32 mouse cellular contexts compared by ENCODE assay signal in the genomic region with DNA sequence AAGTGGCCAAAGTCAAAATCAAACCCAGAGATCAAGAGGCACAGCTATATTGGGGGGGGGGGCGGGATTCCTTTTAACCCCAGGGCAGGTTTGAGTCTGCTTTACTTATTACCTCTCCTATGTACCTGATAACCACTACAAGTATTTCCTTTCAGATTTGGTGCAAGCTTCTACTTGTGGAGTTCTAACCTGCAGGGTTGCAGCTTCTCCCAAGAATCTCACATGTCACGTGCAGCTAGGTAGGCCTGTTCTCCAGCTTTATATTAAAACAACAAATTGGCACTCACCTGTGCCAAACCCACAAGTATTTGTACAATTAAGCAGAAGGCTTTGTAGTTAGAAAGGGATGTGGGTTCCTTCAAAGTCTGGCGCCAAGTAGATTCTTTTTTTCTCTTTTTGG.
"Had no signal": no experiment of that assay in that cellular context is flagged by ENCODE, and none has a peak within 500 bp of the region (broad histone marks: within the 10 kb centered on the region; RNA-seq: fewer than 3 reads in every experiment).

No protein-coding gene starts in this region.

- H3K9ac ChIP-seq: heart, embryonic 12.5 days; heart, embryonic 13.5 days; heart, embryonic 15.5 days; hindbrain, embryonic 12.5 days; hindbrain, embryonic 13.5 days; hindbrain, embryonic 14.5 days; hindbrain, embryonic 15.5 days; intestine, embryonic 15.5 days; kidney, embryonic 15.5 days had no signal

- DNase-seq: heart, postnatal 14 days; heart, postnatal 4 days; kidney, adult 11 months; kidney, adult 18-20 months; kidney, adult 2 months; kidney, adult 8-10 months; kidney, adult 9 months; kidney, postnatal 10 days; kidney, postnatal 14 days; kidney, postnatal 25 days; kidney, postnatal 36 days; kidney, postnatal 4 days; layer of hippocampus, adult 9-11 months; layer of hippocampus, postnatal 36 days had no signal

- H3K4me3 ChIP-seq: heart, embryonic 12.5 days; heart, embryonic 13.5 days; heart, embryonic 15.5 days; hindbrain, embryonic 10.5 days; hindbrain, embryonic 12.5 days; hindbrain, embryonic 13.5 days; hindbrain, embryonic 15.5 days; intestine, embryonic 15.5 days; kidney, embryonic 15.5 days; layer of hippocampus, adult 2 months; left cerebral cortex, adult 2 months had no signal

- H3K27ac ChIP-seq: heart, embryonic 13.5 days; heart, embryonic 15.5 days; hindbrain, embryonic 10.5 days; hindbrain, embryonic 12.5 days; hindbrain, embryonic 13.5 days; hindbrain, embryonic 14.5 days; hindbrain, embryonic 15.5 days; hindbrain, postnatal 0 days; intestine, embryonic 15.5 days; kidney, embryonic 15.5 days; kidney, postnatal 0 days; layer of hippocampus, adult 2 months; left cerebral cortex, adult 2 months had no signal

- H3K27me3 ChIP-seq: heart, embryonic 12.5 days; heart, embryonic 13.5 days; heart, embryonic 15.5 days; hindbrain, embryonic 12.5 days; hindbrain, embryonic 13.5 days; hindbrain, embryonic 15.5 days; intestine, embryonic 15.5 days; kidney, embryonic 15.5 days had no signal

- H3K4me1 ChIP-seq: heart, embryonic 13.5 days; heart, embryonic 15.5 days; hindbrain, embryonic 10.5 days; hindbrain, embryonic 12.5 days; hindbrain, embryonic 13.5 days; hindbrain, embryonic 15.5 days; intestine, embryonic 15.5 days; kidney, embryonic 15.5 days had no signal

- H3K9me3 ChIP-seq: heart, embryonic 12.5 days; heart, embryonic 13.5 days; heart, embryonic 15.5 days; hindbrain, embryonic 10.5 days; hindbrain, embryonic 12.5 days; hindbrain, embryonic 13.5 days; hindbrain, embryonic 15.5 days; intestine, embryonic 15.5 days; kidney, embryonic 15.5 days had no signal

- ATAC-seq: hindbrain, embryonic 16.5 days; hindbrain, postnatal 0 days; inflammation-experienced regulatory T-cells, adult 6 months; intestine, embryonic 15.5 days; intestine, embryonic 16.5 days; intestine, postnatal 0 days had no signal

- H3K4me2 ChIP-seq: heart, embryonic 12.5 days; heart, embryonic 13.5 days; heart, embryonic 15.5 days; hindbrain, embryonic 12.5 days; hindbrain, embryonic 13.5 days; hindbrain, embryonic 14.5 days; hindbrain, embryonic 15.5 days; intestine, embryonic 15.5 days; kidney, embryonic 15.5 days had no signal

- H3K36me3 ChIP-seq: heart, embryonic 12.5 days; heart, embryonic 13.5 days; heart, embryonic 15.5 days; hindbrain, embryonic 10.5 days; hindbrain, embryonic 12.5 days; hindbrain, embryonic 13.5 days; hindbrain, embryonic 15.5 days; intestine, embryonic 15.5 days; kidney, embryonic 15.5 days had no signal
